Mouse (Mus musculus): ENCODE results near the gene Tbc1d23.
"Not testable (repeated sequence)": the region's sequence is repeated elsewhere in the genome, so short reads cannot be mapped to it uniquely, and the experiment has no call there.

The Tbc1d23 gene

GRCm38 (mm10) chr16:57231089-57231936, at the start of gene Tbc1d23:
Tbc1d23 (minus strand) TSS chr16:57231504.
- DNase-seq (ENCODE audit: low read depth, low spot score), result peak; percentile 93

GRCm38 (mm10) chr16:57280221-57281217, 49.2 kb upstream of the Tbc1d23 start:
- DNase-seq (ENCODE audit: low read depth, low spot score), result no peak

GRCm38 (mm10) chr16:57278976-57279626, 47.8 kb upstream of the Tbc1d23 start:
- DNase-seq (ENCODE audit: low read depth, low spot score), result no peak

GRCm38 (mm10) chr16:57269751-57270150, 38.4 kb upstream of the Tbc1d23 start:
- DNase-seq (ENCODE audit: low read depth, low spot score), result no peak

GRCm38 (mm10) chr16:57268058-57268841, 36.9 kb upstream of the Tbc1d23 start:
- DNase-seq (ENCODE audit: low read depth, low spot score), result no peak

- no peak for DNase-seq (ENCODE audit: low read depth, low spot score)
These were observed 35.8 kb upstream of the Tbc1d23 start for GRCm38 (mm10) chr16:57267068-57267467.

- no peak for DNase-seq (ENCODE audit: low read depth, low spot score)
These were observed 28.8 kb upstream of the Tbc1d23 start for GRCm38 (mm10) chr16:57260152-57260551.

GRCm38 (mm10) chr16:57259356-57260083, 28.2 kb upstream of the Tbc1d23 start:
- peak; percentile 53 for DNase-seq (ENCODE audit: low read depth, low spot score)

GRCm38 (mm10) chr16:57251589-57252421, 20.5 kb upstream of the Tbc1d23 start:
- no peak for DNase-seq (ENCODE audit: low read depth, low spot score)

GRCm38 (mm10) chr16:57250991-57251390, 19.7 kb upstream of the Tbc1d23 start:
- DNase-seq (ENCODE audit: low read depth, low spot score), result no peak

GRCm38 (mm10) chr16:57247464-57247863, 16.2 kb upstream of the Tbc1d23 start:
- no peak for DNase-seq (ENCODE audit: low read depth, low spot score)

GRCm38 (mm10) chr16:57246596-57246995, 15.3 kb upstream of the Tbc1d23 start:
- peak; percentile 54 for DNase-seq (ENCODE audit: low read depth, low spot score)

- peak; percentile 63 for DNase-seq (ENCODE audit: low read depth, low spot score)
These were observed 12.5 kb upstream of the Tbc1d23 start for GRCm38 (mm10) chr16:57243858-57244248.

- DNase-seq (ENCODE audit: low read depth, low spot score), result peak; percentile 22
These were observed 12.0 kb upstream of the Tbc1d23 start for GRCm38 (mm10) chr16:57243205-57243857.

GRCm38 (mm10) chr16:57242857-57243204, 11.5 kb upstream of the Tbc1d23 start:
- DNase-seq (ENCODE audit: low read depth, low spot score), result no peak

GRCm38 (mm10) chr16:57235871-57236510, 4.7 kb upstream of the Tbc1d23 start:
- DNase-seq (ENCODE audit: low read depth, low spot score), result no peak

GRCm38 (mm10) chr16:57231937-57232310, 620 bp upstream of the Tbc1d23 start:
- not testable (repeated sequence) for DNase-seq (ENCODE audit: low read depth, low spot score)

- DNase-seq (ENCODE audit: low read depth, low spot score), result no peak
These were observed 4.9 kb downstream of the Tbc1d23 start for GRCm38 (mm10) chr16:57226444-57226843.

All from A20 (cell line).